9 mouse cellular contexts compared by ENCODE assay signal in genomic region chr8:94205736-94206135, GRCm38 (mm10). TPM values are rescaled to one million over a fixed set of nuclear protein-coding genes. Genes with fewer than 3 reads are reported as not detected.
A peak's percentile ranks its signal among the peaks of the same experiment; 100 is the strongest.
DNase-seq lines count a peak whose midpoint lies in the region; ATAC-seq lines count a peak whose summit lies in the region.
"Had no signal": no experiment of that assay in that cellular context is flagged by ENCODE, and none has a peak within 500 bp of the region (broad histone marks: within the 10 kb centered on the region; RNA-seq: fewer than 3 reads in every experiment).

No protein-coding gene starts in this region.

- no peaks in the 10 kb centered on the region for H3K9me3 ChIP-seq in heart, embryonic 16.5 days (replicated peaks; ENCODE audit: control insufficient read depth, low read length)
- H3K9me3 ChIP-seq: embryonic facial prominence, embryonic 13.5 days had no signal

- no peaks in the 10 kb centered on the region for H3K36me3 ChIP-seq in heart, embryonic 16.5 days (ENCODE audit: control insufficient read depth, insufficient read depth)
- H3K36me3 ChIP-seq: embryonic facial prominence, embryonic 13.5 days had no signal

- H3K4me3 ChIP-seq in heart, embryonic 16.5 days (ENCODE audit: low read length), result no peak overlapping the region
- H3K4me3 ChIP-seq: embryonic facial prominence, embryonic 13.5 days had no signal

- peaks cover 13% of the 10 kb centered on the region for H3K4me1 ChIP-seq in heart, embryonic 16.5 days (ENCODE audit: control insufficient read depth, insufficient read depth, low read length)

- peak; percentile 61 to 73 for DNase-seq in left cerebral cortex, adult 18-20 months (ENCODE audit: low spot score in 2 of 2)
- no peak for DNase-seq in left cerebral cortex, adult 11 months (ENCODE audit: low spot score)
- peak; percentile 87 for DNase-seq in adrenal gland, postnatal 10 days
- DNase-seq in embryo, embryonic 11 days, result peak; percentile 86
- peak; percentile 39 to 73 for DNase-seq in layer of hippocampus, postnatal 25 days (ENCODE audit: extremely low spot score in 1 of 2, low spot score in 1 of 2)
- peak; percentile 52 to 73 for DNase-seq in spleen, postnatal 10 days (ENCODE audit: low spot score in 2 of 2)

- H3K9ac ChIP-seq in heart, embryonic 16.5 days (ENCODE audit: low read length), result no peak overlapping the region
- H3K9ac ChIP-seq: embryonic facial prominence, embryonic 13.5 days had no signal

- no peak overlapping the region for H3K4me2 ChIP-seq in heart, embryonic 16.5 days (ENCODE audit: low read depth, low read length)
- H3K4me2 ChIP-seq: embryonic facial prominence, embryonic 13.5 days had no signal

- peak; percentile 70; the same call in 1 of the 2 replicates for ATAC-seq in heart, embryonic 16.5 days (replicated peaks; ENCODE audit: extremely low read depth, insufficient read depth, low FRiP score)
- ATAC-seq in megakaryocyte-erythroid progenitor cell, adult 5-6 weeks (replicated peaks; ENCODE audit: low FRiP score, low TSS enrichment, poor library complexity, severe bottlenecking), result peak; percentile 87

- H3K27me3 ChIP-seq in heart, embryonic 16.5 days (ENCODE audit: control insufficient read depth, insufficient read depth, low read length), result no peaks in the 10 kb centered on the region
- H3K27me3 ChIP-seq: embryonic facial prominence, embryonic 13.5 days had no signal

- 17% methylated on average over 5 of the region's 5 CpGs for WGBS in heart, embryonic 16.5 days

- no peak overlapping the region for H3K27ac ChIP-seq in heart, embryonic 16.5 days (ENCODE audit: low read length)
- H3K27ac ChIP-seq: embryonic facial prominence, embryonic 13.5 days had no signal

RNA-seq across cellular contexts. Expression of gene Nup93, which starts 8.6 kb away (rescaled TPM):
- total RNA-seq in left cerebral cortex, adult 18-20 months (2021), result 10 to 100 TPM; 40.5 to 46.5 TPM
- 10 to 100 TPM; 17.3 to 21.1 TPM for total RNA-seq in adrenal gland, postnatal 10 days (2021)
- polyA plus RNA-seq in heart, embryonic 16.5 days (2015; fragmentation: Nextera tagmentation; extraction: Ambion mirVana), result 58.9 and 60.3 TPM in 2 replicates
- total RNA-seq in layer of hippocampus, postnatal 25 days (2021), result 10 to 100 TPM; 42.5 to 60.5 TPM
- total RNA-seq in megakaryocyte-erythroid progenitor cell, adult 5-6 weeks (2014; fragmentation: Nextera tagmentation), result 66.6 and 86.4 TPM in 2 replicates
- 55.1 and 69.6 TPM in 2 replicates for total RNA-seq in megakaryocyte-erythroid progenitor cell, adult 5-6 weeks (2017)

RNA-seq across cellular contexts. Expression of gene Mt1, which starts 26.9 kb away (rescaled TPM):
- total RNA-seq in left cerebral cortex, adult 18-20 months (2021), result 100 to 1,000 TPM; 333 to 422 TPM
- 100 to 1,000 TPM; 147 to 449 TPM for total RNA-seq in adrenal gland, postnatal 10 days (2021)
- polyA plus RNA-seq in heart, embryonic 16.5 days (2015; fragmentation: Nextera tagmentation; extraction: Ambion mirVana), result 662 and 667 TPM in 2 replicates
- 100 to 1,000 TPM; 584 to 804 TPM for total RNA-seq in layer of hippocampus, postnatal 25 days (2021)
- total RNA-seq in megakaryocyte-erythroid progenitor cell, adult 5-6 weeks (2014; fragmentation: Nextera tagmentation), result 524 and 583 TPM in 2 replicates
- total RNA-seq in megakaryocyte-erythroid progenitor cell, adult 5-6 weeks (2017), result 648 and 717 TPM in 2 replicates

RNA-seq across cellular contexts. Expression of gene Mt2, which starts 33.3 kb away (rescaled TPM):
- 100 to 1,000 TPM; 215 to 228 TPM for total RNA-seq in left cerebral cortex, adult 18-20 months (2021)
- 100 to 1,000 TPM in 1 of 2 experiments, 10 to 100 TPM in 1; 67.8 to 348 TPM for total RNA-seq in adrenal gland, postnatal 10 days (2021)
- 58.8 and 59.5 TPM in 2 replicates for polyA plus RNA-seq in heart, embryonic 16.5 days (2015; fragmentation: Nextera tagmentation; extraction: Ambion mirVana)
- total RNA-seq in layer of hippocampus, postnatal 25 days (2021), result 100 to 1,000 TPM; 381 to 701 TPM
- 352 and 428 TPM in 2 replicates for total RNA-seq in megakaryocyte-erythroid progenitor cell, adult 5-6 weeks (2014; fragmentation: Nextera tagmentation)
- total RNA-seq in megakaryocyte-erythroid progenitor cell, adult 5-6 weeks (2017), result 400 TPM in 2 replicates

RNA-seq across cellular contexts. Expression of gene Mt3, which starts 53.3 kb away (rescaled TPM):
- 100 to 1,000 TPM; 795 to 921 TPM for total RNA-seq in left cerebral cortex, adult 18-20 months (2021)
- 10 to 100 TPM in 1 of 2 experiments, 1 to 10 TPM in 1; 7.6 to 11.1 TPM for total RNA-seq in adrenal gland, postnatal 10 days (2021)
- 57.4 and 68.9 TPM in 2 replicates for polyA plus RNA-seq in heart, embryonic 16.5 days (2015; fragmentation: Nextera tagmentation; extraction: Ambion mirVana)
- 1,000 to 10,000 TPM; 1,168 to 1,277 TPM for total RNA-seq in layer of hippocampus, postnatal 25 days (2021)
- not detected in 2 replicates for total RNA-seq in megakaryocyte-erythroid progenitor cell, adult 5-6 weeks (2014; fragmentation: Nextera tagmentation)
- total RNA-seq in megakaryocyte-erythroid progenitor cell, adult 5-6 weeks (2017), result not detected in 2 replicates
